Mouse (Mus musculus) heart, embryonic 16.5 days (tissue): Measurements from ENCODE around the gene Treh. TPM values are rescaled to one million over a fixed set of nuclear protein-coding genes. Genes with fewer than 3 reads are reported as not detected.
A peak's percentile ranks its signal among the peaks of the same experiment; 100 is the strongest.

Experiments used
- ATAC-seq: fragments of 200-750 bp; cut with Nextera tagmentation; replicated peaks from 2 replicates; pipeline ENCODE4 v1.8.0; 2017; ENCODE audit warnings: moderate number of reproducible peaks; ENCODE audit not compliant: insufficient read depth, low FRiP score; ENCODE audit errors: extremely low read depth
- H3K27ac ChIP-seq: fragments of 300-500 bp; sonication (generic); 2 replicates; pipeline ENCODE4 v1.5.1; 2014; ENCODE audit warnings: mild to moderate bottlenecking, low read length, control low read depth, moderate library complexity
- H3K27me3 ChIP-seq: fragments of 300-500 bp; sonication (generic); 2 replicates; pipeline ENCODE4 v1.6.1; 2014; ENCODE audit warnings: low read length, mixed read lengths; ENCODE audit not compliant: control insufficient read depth, insufficient read depth
- H3K36me3 ChIP-seq: fragments of 300-500 bp; sonication (generic); 2 replicates; pipeline ENCODE4 v1.6.1; 2014; ENCODE audit not compliant: control insufficient read depth, insufficient read depth
- H3K4me1 ChIP-seq: fragments of 300-500 bp; sonication (generic); 2 replicates; pipeline ENCODE4 v1.6.1; 2014; ENCODE audit warnings: low read length, mixed read lengths; ENCODE audit not compliant: control insufficient read depth, insufficient read depth
- H3K4me2 ChIP-seq: fragments of 300-500 bp; sonication (generic); 2 replicates; pipeline ENCODE4 v1.6.1; 2014; ENCODE audit warnings: low read depth, mild to moderate bottlenecking, control low read depth, low read length
- H3K4me3 ChIP-seq: fragments of 300-500 bp; sonication (generic); 2 replicates; pipeline ENCODE4 v1.5.1; 2014; ENCODE audit warnings: mild to moderate bottlenecking, control low read depth, low read length
- H3K9ac ChIP-seq: fragments of 300-500 bp; sonication (generic); 2 replicates; pipeline ENCODE4 v1.6.1; 2014; ENCODE audit warnings: low read length, control low read depth
- H3K9me3 ChIP-seq: fragments of 300-500 bp; sonication (generic); replicated peaks from 2 replicates; pipeline ENCODE4 v1.6.1; 2016; ENCODE audit warnings: low read length; ENCODE audit not compliant: control insufficient read depth
- WGBS: fragments of 180-500 bp; shearing (Covaris S2); extraction: QIAGEN DNeasy Blood & Tissue Kit; methylation state at CpG from one replicate; pipeline ENCODE4 v1.1.7; 2014; 5-methylcytosine and 5-hydroxymethylcytosine counted together
- polyA plus RNA-seq: library from polyadenylated mRNA; unstranded; fragments of >200 nt; fragmentation: Nextera tagmentation; extraction: Ambion mirVana; gene quantifications from 2 replicates; pipeline ENCODE4 v1.2.1, GENCODE M21; 2015

Gene Treh
- polyA plus RNA-seq, 1 experiment from 2014 or later = 0.07 TPM

GRCm38 (mm10) chr9:44733671-44734523 lies 60.9 kb downstream of the Treh start:
- ATAC-seq = peak; percentile 62
- Histone ChIP-seq H3K9me3 (no peaks in the 10 kb centered on the region), H3K4me3 (peak overlapping the region; percentile 76), H3K9ac (peak overlapping the region; percentile 80), H3K4me2 (peak overlapping the region; percentile 99), H3K27ac (peak overlapping the region; percentile 79), H3K27me3 (no peaks in the 10 kb centered on the region), H3K36me3 (no peaks in the 10 kb centered on the region), H3K4me1 (peaks cover 4% of the 10 kb centered on the region)
- 2% methylated on average over 79 of the region's 79 CpGs for WGBS

GRCm38 (mm10) chr9:44734524-44735494 lies 61.8 kb downstream of the Treh start, which contains the start of gene Phldb1:
Phldb1 (minus strand) TSS chr9:44735198.
- Histone ChIP-seq H3K4me2 (peak within 1 kb of the TSS; percentile 99), H3K27me3 (no peaks in the 10 kb centered on the region), H3K36me3 (no peaks in the 10 kb centered on the region), H3K9me3 (peaks cover 5% of the 10 kb centered on the region), H3K27ac (peak within 1 kb of the TSS; percentile 79), H3K9ac (peak within 1 kb of the TSS; percentile 80), H3K4me3 (peak within 1 kb of the TSS; percentile 76), H3K4me1 (peaks cover 4% of the 10 kb centered on the region)
- WGBS = 2% methylated on average over 46 of the region's 47 CpGs
- ATAC-seq = peak; percentile 66

GRCm38 (mm10) chr9:44735886-44736285 lies 62.9 kb downstream of the Treh start:
- Histone ChIP-seq H3K27me3 (no peaks in the 10 kb centered on the region), H3K9ac (no peak overlapping the region), H3K9me3 (peaks cover 5% of the 10 kb centered on the region), H3K36me3 (no peaks in the 10 kb centered on the region), H3K4me2 (no peak overlapping the region), H3K4me3 (no peak overlapping the region), H3K4me1 (peaks cover 4% of the 10 kb centered on the region), H3K27ac (no peak overlapping the region)
- no peak for ATAC-seq
- 80% methylated on average over 6 of the region's 6 CpGs for WGBS

Other genes starting within 250 kb of the Treh start
- gene Foxr1, start 232.1 kb upstream of the Treh start, polyA plus RNA-seq = not detected in 2 replicates
- gene Upk2, start 218.3 kb upstream of the Treh start, polyA plus RNA-seq = 0.50 TPM in 1 of 2 replicates, not detected in the other
- gene Bcl9l, start 190.4 kb upstream of the Treh start, polyA plus RNA-seq = 11.1 and 11.3 TPM in 2 replicates
- gene Cxcr5, start 111.4 kb upstream of the Treh start, polyA plus RNA-seq = 0.17 and 0.35 TPM in 2 replicates
- 9.2 and 10.5 TPM in 2 replicates for gene Ddx6, start 68.3 kb upstream of the Treh start, polyA plus RNA-seq
- 25.9 and 30.4 TPM in 2 replicates for gene Phldb1, start 62.0 kb downstream of the Treh start, polyA plus RNA-seq
- 120 and 132 TPM in 2 replicates for gene Arcn1, start 94.6 kb downstream of the Treh start, polyA plus RNA-seq
- 56.9 and 65.2 TPM in 2 replicates for gene Ift46, start 94.7 kb downstream of the Treh start, polyA plus RNA-seq
- gene Tmem25, start 126.1 kb downstream of the Treh start, polyA plus RNA-seq = 2.7 TPM in 2 replicates
- 0.39 and 1.1 TPM in 2 replicates for gene Ttc36, start 129.8 kb downstream of the Treh start, polyA plus RNA-seq
- gene Kmt2a, start 208.1 kb downstream of the Treh start, polyA plus RNA-seq = 7.7 and 8.2 TPM in 2 replicates
- 1,180 and 1,367 TPM in 2 replicates for gene Atp5l, start 247.5 kb downstream of the Treh start, polyA plus RNA-seq